Mouse (Mus musculus): ENCODE data around the gene Gdnf. TPM values are rescaled to one million over a fixed set of nuclear protein-coding genes. Genes with fewer than 3 reads are reported as not detected.

The Gdnf gene
- total RNA-seq, 4 experiments from 2014 or later, result 0.11 to 0.48 (median 0.30) TPM

- peak in 1 of 2 experiments; percentile 48 for DNase-seq (ENCODE audit: low spot score in 2 of 2)
Measured at GRCm38 (mm10) chr15:7858841-7859240, 48.2 kb downstream of the Gdnf start.

GRCm38 (mm10) chr15:7862890-7863289 is 52.2 kb downstream of the Gdnf start:
- DNase-seq (ENCODE audit: low spot score in 2 of 2), result no peak

- no peak for DNase-seq (ENCODE audit: low spot score in 2 of 2)
Measured at GRCm38 (mm10) chr15:7863328-7863727, 52.7 kb downstream of the Gdnf start.

- no peak for DNase-seq (ENCODE audit: low spot score in 2 of 2)
Measured at GRCm38 (mm10) chr15:7865305-7865704, 54.7 kb downstream of the Gdnf start.

- DNase-seq (ENCODE audit: low spot score in 2 of 2), result no peak
Measured at GRCm38 (mm10) chr15:7872473-7872872, 61.8 kb downstream of the Gdnf start.

- DNase-seq (ENCODE audit: low spot score in 2 of 2), result no peak
Measured at GRCm38 (mm10) chr15:7875879-7876278, 65.2 kb downstream of the Gdnf start.

GRCm38 (mm10) chr15:7877560-7878467 is 67.2 kb downstream of the Gdnf start:
- no peak for DNase-seq (ENCODE audit: low spot score in 2 of 2)

GRCm38 (mm10) chr15:7878861-7879260 is 68.2 kb downstream of the Gdnf start:
- no peak for DNase-seq (ENCODE audit: low spot score in 2 of 2)

- no peak for DNase-seq (ENCODE audit: low spot score in 2 of 2)
Measured at GRCm38 (mm10) chr15:7879956-7880355, 69.3 kb downstream of the Gdnf start.

- DNase-seq (ENCODE audit: low spot score in 2 of 2), result no peak
Measured at GRCm38 (mm10) chr15:7884181-7884580, 73.5 kb downstream of the Gdnf start.

GRCm38 (mm10) chr15:7885106-7885505 is 74.5 kb downstream of the Gdnf start:
- DNase-seq (ENCODE audit: low spot score in 2 of 2), result peak; percentile 33 to 39

- no peak for DNase-seq (ENCODE audit: low spot score in 2 of 2)
Measured at GRCm38 (mm10) chr15:7886591-7886990, 75.9 kb downstream of the Gdnf start.
